Mouse (Mus musculus): ENCODE results near the gene Rps15.

GRCm38 (mm10) chr10:80288097-80288496, 4.2 kb upstream of the Rps15 start:
- no peak for TF ChIP-seq EP300 (IDR thresholded peaks at IDR 0.05)
- TF ChIP-seq CTCF (IDR thresholded peaks at IDR 0.05), result no peak
